Mouse (Mus musculus) hindbrain, embryonic 16.5 days (tissue): ENCODE measurements around the gene Mbnl1. TPM values are rescaled to one million over a fixed set of nuclear protein-coding genes. Genes with fewer than 3 reads are reported as not detected.

Experiments
- ATAC-seq: fragments of 200-750 bp; cut with Nextera tagmentation; 2 replicates; pipeline ENCODE4 v1.8.0; 2017; ENCODE audit warnings: moderate TSS enrichment, moderate library complexity
- H3K27ac ChIP-seq: fragments of 300-500 bp; sonication (generic); 2 replicates; pipeline ENCODE4 v1.5.1; 2014; ENCODE audit warnings: low read depth, mild to moderate bottlenecking, control low read depth, low read length, moderate library complexity
- H3K27me3 ChIP-seq: fragments of 300-500 bp; sonication (generic); replicated peaks from 2 replicates; pipeline ENCODE4 v1.6.1; 2014; ENCODE audit warnings: low read length; ENCODE audit not compliant: control insufficient read depth, insufficient read depth
- H3K36me3 ChIP-seq: fragments of 300-500 bp; sonication (generic); 2 replicates; pipeline ENCODE4 v1.6.1; 2014; ENCODE audit warnings: mild to moderate bottlenecking, low read length, moderate library complexity, mixed read lengths; ENCODE audit not compliant: control insufficient read depth, insufficient read depth
- H3K4me1 ChIP-seq: fragments of 300-500 bp; sonication (generic); 2 replicates; pipeline ENCODE4 v1.6.1; 2014; ENCODE audit warnings: low read depth, low read length; ENCODE audit not compliant: control insufficient read depth, insufficient read depth
- H3K4me2 ChIP-seq: fragments of 300-500 bp; sonication (generic); 2 replicates; pipeline ENCODE4 v1.6.1; 2014; ENCODE audit warnings: mild to moderate bottlenecking, low read length, control low read depth, moderate library complexity
- H3K4me3 ChIP-seq: fragments of 300-500 bp; sonication (generic); 2 replicates; pipeline ENCODE4 v1.5.1; 2014; ENCODE audit warnings: mild to moderate bottlenecking, low read length, control low read depth, moderate library complexity
- H3K9ac ChIP-seq: fragments of 300-500 bp; sonication (generic); 2 replicates; pipeline ENCODE4 v1.6.1; 2014; ENCODE audit warnings: low read depth, mild to moderate bottlenecking, control low read depth, low read length, moderate library complexity
- H3K9me3 ChIP-seq: fragments of 300-500 bp; sonication (generic); 2 replicates; pipeline ENCODE4 v1.6.1; 2014; ENCODE audit warnings: mild to moderate bottlenecking, low read length, moderate library complexity; ENCODE audit not compliant: control insufficient read depth
- WGBS: fragments of 180-500 bp; shearing (Covaris S2); extraction: QIAGEN DNeasy Blood & Tissue Kit; methylation state at CpG from one replicate; pipeline ENCODE4 v1.1.7; 2014; 5-methylcytosine and 5-hydroxymethylcytosine counted together
- polyA plus RNA-seq: library from polyadenylated mRNA; unstranded; fragments of >200 nt; fragmentation: Nextera tagmentation; extraction: Ambion mirVana; gene quantifications from 2 replicates; pipeline ENCODE4 v1.2.1, GENCODE M21; 2015

Mbnl1 gene
- polyA plus RNA-seq, 1 experiment from 2014 or later: 45.0 TPM

GRCm38 (mm10) chr3:60568801-60569568, 96.4 kb downstream of the Mbnl1 start:
- Histone ChIP-seq H3K27me3 (no peaks in the 10 kb centered on the region), H3K4me1 (peaks cover 20% of the 10 kb centered on the region), H3K9me3 (no peaks in the 10 kb centered on the region), H3K4me3 (no peak overlapping the region), H3K9ac (no peak overlapping the region), H3K36me3 (no peaks in the 10 kb centered on the region), H3K27ac (no peak overlapping the region), H3K4me2 (no peak overlapping the region)
- ATAC-seq: no peak
- WGBS: 54% methylated on average over 6 of the region's 6 CpGs

- WGBS: 14% methylated on average over 2 of the region's 2 CpGs
- Histone ChIP-seq H3K9ac (no peak overlapping the region), H3K27ac (no peak overlapping the region), H3K4me3 (no peak overlapping the region), H3K4me2 (no peak overlapping the region), H3K9me3 (no peaks in the 10 kb centered on the region), H3K36me3 (no peaks in the 10 kb centered on the region), H3K27me3 (no peaks in the 10 kb centered on the region), H3K4me1 (peaks cover 16% of the 10 kb centered on the region)
- peak; percentile 27; the same call in 1 of the 2 replicates for ATAC-seq
Measured at GRCm38 (mm10) chr3:60569781-60570180, 97.2 kb downstream of the Mbnl1 start.

GRCm38 (mm10) chr3:60570491-60571022, 97.9 kb downstream of the Mbnl1 start:
- H3K9ac ChIP-seq: no peak overlapping the region
- no peaks in the 10 kb centered on the region for H3K36me3 ChIP-seq
- peaks cover 16% of the 10 kb centered on the region for H3K4me1 ChIP-seq
- ATAC-seq: no peak
- H3K27ac ChIP-seq: no peak overlapping the region
- no peaks in the 10 kb centered on the region for H3K27me3 ChIP-seq
- H3K4me2 ChIP-seq: no peak overlapping the region
- WGBS: 54% methylated on average over 5 of the region's 5 CpGs
- H3K9me3 ChIP-seq: no peaks in the 10 kb centered on the region
- H3K4me3 ChIP-seq: no peak overlapping the region

- Histone ChIP-seq H3K4me3 (no peak overlapping the region), H3K27me3 (no peaks in the 10 kb centered on the region), H3K9ac (no peak overlapping the region), H3K4me2 (no peak overlapping the region), H3K27ac (no peak overlapping the region), H3K9me3 (no peaks in the 10 kb centered on the region), H3K36me3 (no peaks in the 10 kb centered on the region), H3K4me1 (peaks cover 17% of the 10 kb centered on the region)
- 59% methylated on average over 1 of the region's 1 CpGs for WGBS
- no peak for ATAC-seq
Measured at GRCm38 (mm10) chr3:60571493-60571892, 98.9 kb downstream of the Mbnl1 start.

GRCm38 (mm10) chr3:60574199-60574598, 101.6 kb downstream of the Mbnl1 start:
- WGBS: 91% methylated on average over 9 of the region's 9 CpGs
- Histone ChIP-seq H3K4me3 (no peak overlapping the region), H3K9ac (no peak overlapping the region), H3K9me3 (no peaks in the 10 kb centered on the region), H3K36me3 (no peaks in the 10 kb centered on the region), H3K4me1 (peaks cover 19% of the 10 kb centered on the region), H3K4me2 (no peak overlapping the region), H3K27ac (no peak overlapping the region), H3K27me3 (no peaks in the 10 kb centered on the region)
- ATAC-seq: no peak

- H3K27me3 ChIP-seq: no peaks in the 10 kb centered on the region
- 85% methylated on average over 4 of the region's 4 CpGs for WGBS
- H3K27ac ChIP-seq: no peak overlapping the region
- no peak for ATAC-seq
- H3K9ac ChIP-seq: no peak overlapping the region
- H3K4me3 ChIP-seq: no peak overlapping the region
- H3K4me1 ChIP-seq: peaks cover 14% of the 10 kb centered on the region
- no peak overlapping the region for H3K4me2 ChIP-seq
- no peaks in the 10 kb centered on the region for H3K9me3 ChIP-seq
- no peaks in the 10 kb centered on the region for H3K36me3 ChIP-seq
Measured at GRCm38 (mm10) chr3:60574849-60575524, 102.4 kb downstream of the Mbnl1 start.

- 42% methylated on average over 2 of the region's 2 CpGs for WGBS
- Histone ChIP-seq H3K9me3 (no peaks in the 10 kb centered on the region), H3K9ac (no peak overlapping the region), H3K4me1 (peaks cover 11% of the 10 kb centered on the region), H3K27me3 (no peaks in the 10 kb centered on the region), H3K36me3 (no peaks in the 10 kb centered on the region), H3K4me2 (no peak overlapping the region), H3K27ac (no peak overlapping the region), H3K4me3 (no peak overlapping the region)
- ATAC-seq: no peak
Measured at GRCm38 (mm10) chr3:60575945-60576344, 103.3 kb downstream of the Mbnl1 start.

- H3K9me3 ChIP-seq: no peaks in the 10 kb centered on the region
- 0 out of 2 replicates have a peak, but pooled peaks have one; percentile 35 for ATAC-seq
- peaks cover 11% of the 10 kb centered on the region for H3K4me1 ChIP-seq
- H3K4me3 ChIP-seq: no peak overlapping the region
- 0 out of 2 replicates have a peak overlapping the region, but pooled peaks have one; percentile 17 for H3K27ac ChIP-seq
- H3K36me3 ChIP-seq: no peaks in the 10 kb centered on the region
- H3K4me2 ChIP-seq: peak overlapping the region; percentile 8; the same call in 1 of the 2 replicates
- no peak overlapping the region for H3K9ac ChIP-seq
- no peaks in the 10 kb centered on the region for H3K27me3 ChIP-seq
- 56% methylated on average over 9 of the region's 9 CpGs for WGBS
Measured at GRCm38 (mm10) chr3:60576366-60577046, 103.9 kb downstream of the Mbnl1 start.

- Histone ChIP-seq H3K9me3 (no peaks in the 10 kb centered on the region), H3K36me3 (no peaks in the 10 kb centered on the region), H3K27me3 (no peaks in the 10 kb centered on the region), H3K4me2 (no peak overlapping the region), H3K27ac (no peak overlapping the region), H3K4me1 (peaks cover 11% of the 10 kb centered on the region), H3K4me3 (no peak overlapping the region), H3K9ac (no peak overlapping the region)
- ATAC-seq: no peak
- 96% methylated on average over 4 of the region's 4 CpGs for WGBS
Measured at GRCm38 (mm10) chr3:60579880-60580279, 107.2 kb downstream of the Mbnl1 start.
